Mouse (Mus musculus) liver, adult 10 weeks (tissue): ENCODE results near the gene Lrrc40. TPM values are rescaled to one million over a fixed set of nuclear protein-coding genes. Genes with fewer than 3 reads are reported as not detected.

Experiments used
- polyA plus RNA-seq: library from polyadenylated mRNA; stranded (reverse); fragments of 350-450 nt; fragmentation: Illumina TruSeq; extraction: RNeasy Lipid Tissue Mini Kit (QIAGEN cat#74804); gene quantifications from one replicate; pipeline ENCODE4 v1.2.3, GENCODE M21; 2014; ENCODE audit warnings: low read depth, low replicate concordance

The Lrrc40 gene
- polyA plus RNA-seq: 26.3 TPM

DNA sequence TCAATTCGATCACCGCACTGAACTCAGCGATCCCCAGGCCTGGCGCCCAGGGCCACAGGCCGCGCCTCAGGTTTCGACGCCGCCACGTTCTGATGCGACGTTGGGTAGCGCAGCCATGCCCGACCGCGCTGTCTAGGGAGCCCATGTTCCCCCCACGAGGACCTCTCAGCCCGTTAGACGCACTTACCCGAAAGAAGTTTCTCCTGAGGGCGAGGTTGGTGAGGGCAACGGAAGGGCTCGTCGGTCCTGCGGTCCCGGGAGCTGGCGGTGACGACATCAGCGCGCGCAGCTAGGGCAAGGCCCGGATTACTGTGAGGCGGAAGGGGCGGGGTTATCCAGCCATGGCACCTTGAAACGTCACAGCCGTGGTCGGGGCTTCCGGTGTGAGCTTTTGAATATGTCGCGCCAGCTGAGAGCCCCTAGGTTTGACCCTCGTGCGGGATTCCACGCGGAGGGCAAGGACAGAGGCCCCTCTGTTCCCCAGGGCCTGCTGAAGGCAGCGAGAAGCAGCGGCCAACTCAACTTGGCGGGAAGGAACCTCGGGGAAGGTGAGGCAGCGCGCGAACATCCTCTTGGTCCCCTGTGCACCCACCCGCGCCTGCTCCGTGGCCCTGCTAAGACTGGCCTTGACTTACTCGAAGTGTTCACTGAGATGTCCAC is at the start of gene Lrrc40, which contains the start of gene Srsf11:
Gene Lrrc40, plus strand, starts transcription at position 334 of the 660 bp plus-strand sequence.
Gene Srsf11, minus strand, starts transcription at position 311 of the 660 bp plus-strand sequence.

Other genes starting within 250 kb of the Lrrc40 start
- 701 TPM for gene Cth, start 111.6 kb upstream of the Lrrc40 start, polyA plus RNA-seq
- 41.3 TPM for gene Ankrd13c, start 89.4 kb upstream of the Lrrc40 start, polyA plus RNA-seq
- 138 TPM for gene Srsf11, start within 50 bp of the Lrrc40 start, polyA plus RNA-seq